Mouse (Mus musculus): Measurements from ENCODE around the gene Dock4. TPM values are rescaled to one million over a fixed set of nuclear protein-coding genes. Genes with fewer than 3 reads are reported as not detected.

Gene Dock4
- polyA plus RNA-seq, 1 experiment from 2014 or later: 1.8 TPM

- TF ChIP-seq CTCF (IDR thresholded peaks at IDR 0.05; ENCODE audit: low read depth): no peak
- H3K27ac ChIP-seq (ENCODE audit: low read depth, low read length): no peak overlapping the region
- no peaks in the 10 kb centered on the region for H3K36me3 ChIP-seq (ENCODE audit: control insufficient read depth, insufficient read depth)
- no peaks in the 10 kb centered on the region for H3K9me3 ChIP-seq (ENCODE audit: control insufficient read depth)
- no peaks in the 10 kb centered on the region for H3K27me3 ChIP-seq (replicated peaks; ENCODE audit: control insufficient read depth, insufficient read depth, low read length)
- no peaks in the 10 kb centered on the region for H3K4me1 ChIP-seq (replicated peaks; ENCODE audit: control insufficient read depth, insufficient read depth, low read length)
- H3K4me3 ChIP-seq (ENCODE audit: low read depth, low read length): no peak overlapping the region
- H3K4me2 ChIP-seq (replicated peaks; ENCODE audit: low read depth): no peak overlapping the region
- ATAC-seq: peak; percentile 65; the same call in 1 of the 2 replicates
- 34% methylated on average over 3 of the region's 3 CpGs for WGBS
- no peak overlapping the region for H3K9ac ChIP-seq (ENCODE audit: low read depth, low read length)
These were observed 13.2 kb downstream of the Dock4 start for GRCm38 (mm10) chr12:40458977-40459376.

- Histone ChIP-seq H3K4me1 (replicated peaks; ENCODE audit: control insufficient read depth, insufficient read depth, low read length) (no peaks in the 10 kb centered on the region), H3K27me3 (replicated peaks; ENCODE audit: control insufficient read depth, insufficient read depth, low read length) (no peaks in the 10 kb centered on the region), H3K36me3 (ENCODE audit: control insufficient read depth, insufficient read depth) (no peaks in the 10 kb centered on the region), H3K27ac (ENCODE audit: low read depth, low read length) (no peak overlapping the region), H3K9me3 (ENCODE audit: control insufficient read depth) (no peaks in the 10 kb centered on the region), H3K9ac (ENCODE audit: low read depth, low read length) (no peak overlapping the region), H3K4me3 (ENCODE audit: low read depth, low read length) (no peak overlapping the region), H3K4me2 (replicated peaks; ENCODE audit: low read depth) (no peak overlapping the region)
- TF ChIP-seq CTCF (IDR thresholded peaks at IDR 0.05; ENCODE audit: low read depth): no peak
- 78% methylated on average over 6 of the region's 6 CpGs for WGBS
- no peak for ATAC-seq
These were observed 14.0 kb downstream of the Dock4 start for GRCm38 (mm10) chr12:40459673-40460265.

- Histone ChIP-seq H3K27me3 (replicated peaks; ENCODE audit: control insufficient read depth, insufficient read depth, low read length) (no peaks in the 10 kb centered on the region), H3K27ac (ENCODE audit: low read depth, low read length) (no peak overlapping the region), H3K9me3 (ENCODE audit: control insufficient read depth) (no peaks in the 10 kb centered on the region), H3K4me1 (replicated peaks; ENCODE audit: control insufficient read depth, insufficient read depth, low read length) (no peaks in the 10 kb centered on the region), H3K4me3 (ENCODE audit: low read depth, low read length) (no peak overlapping the region), H3K9ac (ENCODE audit: low read depth, low read length) (no peak overlapping the region), H3K36me3 (ENCODE audit: control insufficient read depth, insufficient read depth) (no peaks in the 10 kb centered on the region), H3K4me2 (replicated peaks; ENCODE audit: low read depth) (no peak overlapping the region)
- TF ChIP-seq CTCF (IDR thresholded peaks at IDR 0.05; ENCODE audit: low read depth): no peak
- 66% methylated on average over 7 of the region's 7 CpGs for WGBS
- no peak for ATAC-seq
These were observed 17.0 kb downstream of the Dock4 start for GRCm38 (mm10) chr12:40462693-40463235.

- no peaks in the 10 kb centered on the region for H3K27me3 ChIP-seq (replicated peaks; ENCODE audit: control insufficient read depth, insufficient read depth, low read length)
- WGBS: 64% methylated on average over 2 of the region's 2 CpGs
- TF ChIP-seq CTCF (IDR thresholded peaks at IDR 0.05; ENCODE audit: low read depth): no peak
- no peak overlapping the region for H3K27ac ChIP-seq (ENCODE audit: low read depth, low read length)
- no peaks in the 10 kb centered on the region for H3K9me3 ChIP-seq (ENCODE audit: control insufficient read depth)
- H3K4me2 ChIP-seq (replicated peaks; ENCODE audit: low read depth): no peak overlapping the region
- H3K36me3 ChIP-seq (ENCODE audit: control insufficient read depth, insufficient read depth): no peaks in the 10 kb centered on the region
- no peak overlapping the region for H3K4me3 ChIP-seq (ENCODE audit: low read depth, low read length)
- no peaks in the 10 kb centered on the region for H3K4me1 ChIP-seq (replicated peaks; ENCODE audit: control insufficient read depth, insufficient read depth, low read length)
- no peak overlapping the region for H3K9ac ChIP-seq (ENCODE audit: low read depth, low read length)
- no peak for ATAC-seq
These were observed 18.1 kb downstream of the Dock4 start for GRCm38 (mm10) chr12:40463828-40464227.

GRCm38 (mm10) chr12:40464282-40464681 lies 18.5 kb downstream of the Dock4 start:
- Histone ChIP-seq H3K36me3 (ENCODE audit: control insufficient read depth, insufficient read depth) (no peaks in the 10 kb centered on the region), H3K4me3 (ENCODE audit: low read depth, low read length) (no peak overlapping the region), H3K27ac (ENCODE audit: low read depth, low read length) (no peak overlapping the region), H3K4me1 (replicated peaks; ENCODE audit: control insufficient read depth, insufficient read depth, low read length) (no peaks in the 10 kb centered on the region), H3K9me3 (ENCODE audit: control insufficient read depth) (no peaks in the 10 kb centered on the region), H3K9ac (ENCODE audit: low read depth, low read length) (no peak overlapping the region), H3K4me2 (replicated peaks; ENCODE audit: low read depth) (no peak overlapping the region), H3K27me3 (replicated peaks; ENCODE audit: control insufficient read depth, insufficient read depth, low read length) (no peaks in the 10 kb centered on the region)
- no peak for ATAC-seq
- no peak for TF ChIP-seq CTCF (IDR thresholded peaks at IDR 0.05; ENCODE audit: low read depth)
- 81% methylated on average over 6 of the region's 6 CpGs for WGBS

GRCm38 (mm10) chr12:40468235-40468634 lies 22.5 kb downstream of the Dock4 start:
- no peak for ATAC-seq
- no peaks in the 10 kb centered on the region for H3K36me3 ChIP-seq (ENCODE audit: control insufficient read depth, insufficient read depth)
- WGBS: 85% methylated on average over 4 of the region's 4 CpGs
- H3K4me2 ChIP-seq (replicated peaks; ENCODE audit: low read depth): no peak overlapping the region
- H3K27me3 ChIP-seq (replicated peaks; ENCODE audit: control insufficient read depth, insufficient read depth, low read length): no peaks in the 10 kb centered on the region
- H3K4me3 ChIP-seq (ENCODE audit: low read depth, low read length): no peak overlapping the region
- H3K9ac ChIP-seq (ENCODE audit: low read depth, low read length): no peak overlapping the region
- no peaks in the 10 kb centered on the region for H3K9me3 ChIP-seq (ENCODE audit: control insufficient read depth)
- H3K27ac ChIP-seq (ENCODE audit: low read depth, low read length): no peak overlapping the region
- H3K4me1 ChIP-seq (replicated peaks; ENCODE audit: control insufficient read depth, insufficient read depth, low read length): no peaks in the 10 kb centered on the region
- TF ChIP-seq CTCF (IDR thresholded peaks at IDR 0.05; ENCODE audit: low read depth): no peak
